Mouse (Mus musculus) limb, embryonic 14.5 days (tissue): Measurements from ENCODE around the gene Gm10487. TPM values are rescaled to one million over a fixed set of nuclear protein-coding genes. Genes with fewer than 3 reads are reported as not detected.
"Not testable (repeated sequence)": the region's sequence is repeated elsewhere in the genome, so short reads cannot be mapped to it uniquely, and the experiment has no call there.

Experiments
- ATAC-seq: fragments of 200-750 bp; cut with Nextera tagmentation; 2 replicates; pipeline ENCODE4 v1.8.0; 2017; ENCODE audit warnings: low read depth, moderate number of reproducible peaks, moderate TSS enrichment; ENCODE audit not compliant: low FRiP score
- DNase-seq: peaks from one replicate; pipeline ENCODE4 v3.0.0-alpha.2; 2015; ENCODE audit warnings: low spot score
- H3K27ac ChIP-seq: fragments of 300-500 bp; sonication (generic); replicated peaks from 2 replicates; pipeline ENCODE4 v1.5.1; 2014; ENCODE audit warnings: low read depth, mild to moderate bottlenecking, low read length, moderate library complexity, mixed read lengths
- H3K27me3 ChIP-seq: fragments of 300-500 bp; sonication (generic); 2 replicates; pipeline ENCODE4 v1.6.1; 2014; ENCODE audit warnings: low read length, mixed read lengths; ENCODE audit not compliant: control insufficient read depth, insufficient read depth
- H3K36me3 ChIP-seq: fragments of 300-500 bp; sonication (generic); 2 replicates; pipeline ENCODE4 v1.6.1; 2014; ENCODE audit warnings: mild to moderate bottlenecking, low read length, moderate library complexity, mixed read lengths; ENCODE audit not compliant: control insufficient read depth, insufficient read depth
- H3K4me1 ChIP-seq: fragments of 300-500 bp; sonication (generic); 2 replicates; pipeline ENCODE4 v1.6.1; 2014; ENCODE audit warnings: antibody characterized with exemption, low read length, mixed read lengths; ENCODE audit not compliant: control insufficient read depth, insufficient read depth
- H3K4me2 ChIP-seq: fragments of 300-500 bp; sonication (generic); replicated peaks from 2 replicates; pipeline ENCODE4 v1.6.1; 2014; ENCODE audit warnings: low read depth, mild to moderate bottlenecking, low read length, moderate library complexity; ENCODE audit not compliant: severe bottlenecking
- H3K4me3 ChIP-seq: fragments of 300-500 bp; sonication (generic); replicated peaks from 2 replicates; pipeline ENCODE4 v1.5.1; 2014; ENCODE audit warnings: low read length
- H3K9ac ChIP-seq: fragments of 300-500 bp; sonication (generic); 2 replicates; pipeline ENCODE4 v1.6.1; 2014; ENCODE audit warnings: mild to moderate bottlenecking, low read depth, low read length, moderate library complexity; ENCODE audit not compliant: severe bottlenecking
- H3K9me3 ChIP-seq: fragments of 300-500 bp; sonication (generic); 2 replicates; pipeline ENCODE4 v1.6.1; 2016; ENCODE audit warnings: low read length; ENCODE audit not compliant: control insufficient read depth
- WGBS: fragments of 180-500 bp; shearing (Covaris S2); extraction: QIAGEN DNeasy Blood & Tissue Kit; methylation state at CpG from one replicate; pipeline ENCODE4 v1.1.7; 2014; 5-methylcytosine and 5-hydroxymethylcytosine counted together
- polyA plus RNA-seq, 2 experiments: library from polyadenylated mRNA; depleted of rRNA in 1 of 2; stranded (reverse) in 1 of 2; unstranded in 1 of 2; fragments of >200 nt; fragmentation: Nextera tagmentation in 1 of 2; extraction: Ambion mirVana in 1 of 2; gene quantifications; 2 replicates each; pipeline versions ENCODE4 v1.2.1 to v1.2.3; 2012 to 2014

Gm10487 gene
- polyA plus RNA-seq (2012; rRNA removed) (not detected in 2 replicates), polyA plus RNA-seq (2014; fragmentation: Nextera tagmentation; extraction: Ambion mirVana) (not detected in 2 replicates)

DNA sequence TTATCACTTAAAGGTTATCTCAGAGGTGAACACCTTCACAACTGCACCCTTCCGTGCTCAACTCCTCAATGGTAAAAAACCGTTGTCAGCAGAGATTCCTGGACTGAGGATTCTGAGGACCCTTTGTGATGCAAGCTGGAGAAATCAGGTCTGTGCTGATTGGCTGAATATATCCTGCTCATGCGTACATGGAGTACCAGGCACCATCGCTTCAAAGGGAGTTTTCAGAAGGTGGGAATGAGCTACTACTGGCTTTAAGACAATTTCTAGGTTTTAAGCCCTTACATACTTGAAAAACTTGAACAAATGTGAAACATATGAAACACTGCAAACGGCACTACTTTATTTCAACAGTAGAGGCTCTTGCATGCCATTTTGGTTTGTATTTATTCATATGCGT, at the start of gene Gm10487:
Gene Gm10487, minus strand, starts transcription at position 101 of the 400 bp plus-strand sequence.
- not testable (repeated sequence) for ATAC-seq, H3K4me1 ChIP-seq, H3K27me3 ChIP-seq, H3K9ac ChIP-seq, DNase-seq, H3K27ac ChIP-seq, H3K9me3 ChIP-seq, H3K4me3 ChIP-seq, H3K36me3 ChIP-seq, H3K4me2 ChIP-seq
- no CpG with 5 or more reads among the region's 6 CpGs for WGBS
